Mouse (Mus musculus): ENCODE results near the gene Pnp2. TPM values are rescaled to one million over a fixed set of nuclear protein-coding genes. Genes with fewer than 3 reads are reported as not detected.

Pnp2 gene
- not detected in 2 replicates for polyA plus RNA-seq (2012; ENCODE audit: low replicate concordance)

GRCm38 (mm10) chr14:50955942-50956508 is at the start of gene Pnp2:
Pnp2 (plus strand) TSS chr14:50955992.

GRCm38 (mm10) chr14:50924281-50925064 is 31.3 kb upstream of the Pnp2 start, which contains the start of the genes Osgep and Apex1:
Osgep (minus strand) TSS chr14:50924893.
Apex1 (plus strand) TSS chr14:50924968.

DNA sequence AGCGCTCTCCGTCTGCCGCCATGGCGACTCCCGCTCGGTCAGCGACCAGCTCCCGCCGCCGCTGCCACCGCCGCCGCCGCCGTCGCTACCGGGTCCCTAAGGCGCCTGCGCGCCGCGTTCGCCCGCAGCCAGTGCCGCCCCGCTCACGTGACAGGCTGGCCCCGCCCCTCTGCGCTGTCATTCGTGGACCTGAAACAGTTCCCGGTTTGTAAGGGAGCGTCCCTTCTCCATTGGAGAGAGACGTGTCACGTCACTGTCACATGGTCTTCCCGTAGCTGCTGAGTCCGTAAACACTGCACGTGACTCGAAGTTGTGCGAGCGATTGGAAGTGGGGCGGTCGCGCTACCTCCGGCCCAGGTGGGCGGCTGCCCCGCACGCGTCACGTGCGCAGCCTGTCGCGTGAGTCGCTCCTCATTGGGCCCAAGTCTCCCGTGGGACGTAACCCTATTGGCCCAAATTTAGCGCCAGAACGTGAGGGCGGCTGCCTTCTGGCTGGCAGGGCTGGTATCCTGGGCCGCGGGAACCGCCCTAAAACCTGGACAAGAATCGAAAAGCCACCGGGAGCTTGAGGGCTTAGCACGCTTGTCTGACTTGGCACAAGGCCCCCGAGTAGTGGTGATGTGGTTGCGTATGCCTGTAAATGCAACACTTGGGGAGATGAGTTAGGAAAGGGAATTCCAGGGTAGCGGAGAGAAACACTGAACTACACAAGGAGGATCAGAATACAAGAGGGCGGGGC is 24.9 kb upstream of the Pnp2 start, which contains the start of the genes Pip4p1 and Pnp:
Pip4p1 (minus strand) TSS at position 103 of the 739 bp plus-strand sequence.
Pnp (plus strand) TSS at position 329 of the 739 bp plus-strand sequence.

GRCm38 (mm10) chr14:50943932-50944667 is 11.7 kb upstream of the Pnp2 start, which contains the start of gene Gm49342:
Gm49342 (plus strand) TSS chr14:50944517.

DNA sequence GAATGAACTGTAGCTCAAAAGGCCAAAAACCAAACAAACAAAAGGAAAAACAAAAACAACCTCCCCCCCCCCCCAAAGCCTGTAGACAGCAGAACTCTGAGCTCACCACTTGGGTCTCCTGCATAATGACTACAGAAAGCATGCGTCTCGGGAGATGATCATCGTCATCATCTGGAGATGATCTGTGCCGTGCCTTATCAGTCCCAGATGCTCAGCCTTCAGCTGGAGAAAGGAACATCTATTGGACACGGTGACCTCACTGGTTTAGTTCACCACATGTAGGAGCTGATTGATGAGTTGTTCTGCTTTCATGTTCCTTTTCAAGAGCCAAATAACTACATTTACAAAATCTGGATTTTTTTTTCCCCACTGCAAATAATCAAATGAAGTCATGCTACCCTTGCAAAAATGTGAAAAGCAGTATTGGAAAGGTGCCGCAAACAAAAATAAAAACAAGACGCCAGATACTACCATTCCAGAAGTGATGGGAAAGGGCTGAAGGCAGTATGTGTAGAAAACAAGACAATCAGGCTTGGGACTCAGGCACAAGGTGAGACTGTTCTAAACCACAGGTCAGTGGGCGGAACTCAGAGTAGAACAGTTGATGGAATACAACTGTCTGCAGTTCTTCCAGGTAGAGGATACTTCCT is 51.5 kb downstream of the Pnp2 start, which contains the start of gene Rnase10:
Rnase10 (plus strand) TSS at position 600 of the 650 bp plus-strand sequence.

Other genes with a start within 250 kb of the Pnp2 start
- gene Olfr748, start 248.6 kb upstream of the Pnp2 start, polyA plus RNA-seq (2012; ENCODE audit: low replicate concordance): not detected in 2 replicates
- gene Olfr749, start 210.9 kb upstream of the Pnp2 start, polyA plus RNA-seq (2012; ENCODE audit: low replicate concordance): not detected in 2 replicates
- 2.2 and 32.8 TPM in 2 replicates for gene Ttc5, start 170.5 kb upstream of the Pnp2 start, polyA plus RNA-seq (2012; ENCODE audit: low replicate concordance)
- 0.11 and 3.0 TPM in 2 replicates for gene Ccnb1ip1, start 148.3 kb upstream of the Pnp2 start, polyA plus RNA-seq (2012; ENCODE audit: low replicate concordance)
- gene Parp2, start 148.2 kb upstream of the Pnp2 start, polyA plus RNA-seq (2012; ENCODE audit: low replicate concordance): 2.0 and 4.7 TPM in 2 replicates
- gene Tep1, start 85.4 kb upstream of the Pnp2 start, polyA plus RNA-seq (2012; ENCODE audit: low replicate concordance): 1.9 and 2.6 TPM in 2 replicates
- not detected in 2 replicates for gene Klhl33, start 58.5 kb upstream of the Pnp2 start, polyA plus RNA-seq (2012; ENCODE audit: low replicate concordance)
- gene Osgep, start 31.1 kb upstream of the Pnp2 start, polyA plus RNA-seq (2012; ENCODE audit: low replicate concordance): 20.4 and 43.1 TPM in 2 replicates
- gene Apex1, start 31.0 kb upstream of the Pnp2 start, polyA plus RNA-seq (2012; ENCODE audit: low replicate concordance): 33.0 and 38.4 TPM in 2 replicates
- 65.3 and 128 TPM in 2 replicates for gene Pip4p1, start 25.1 kb upstream of the Pnp2 start, polyA plus RNA-seq (2012; ENCODE audit: low replicate concordance)
- gene Pnp, start 24.9 kb upstream of the Pnp2 start, polyA plus RNA-seq (2012; ENCODE audit: low replicate concordance): 1.7 and 2.1 TPM in 2 replicates
- gene Gm49342, start 11.5 kb upstream of the Pnp2 start, polyA plus RNA-seq (2012; ENCODE audit: low replicate concordance): 1.3 TPM in 1 of 2 replicates, not detected in the other
- not detected in 2 replicates for gene Rnase10, start 51.8 kb downstream of the Pnp2 start, polyA plus RNA-seq (2012; ENCODE audit: low replicate concordance)
- not detected in 2 replicates for gene Rnase9, start 85.9 kb downstream of the Pnp2 start, polyA plus RNA-seq (2012; ENCODE audit: low replicate concordance)
- gene Rnase11, start 94.2 kb downstream of the Pnp2 start, polyA plus RNA-seq (2012; ENCODE audit: low replicate concordance): not detected in 2 replicates
- not detected in 2 replicates for gene Rnase12, start 101.7 kb downstream of the Pnp2 start, polyA plus RNA-seq (2012; ENCODE audit: low replicate concordance)
- gene Olfr750, start 118.4 kb downstream of the Pnp2 start, polyA plus RNA-seq (2012; ENCODE audit: low replicate concordance): not detected in 2 replicates
- 0.40 TPM in 1 of 2 replicates, not detected in the other for gene Rnase4, start 135.1 kb downstream of the Pnp2 start, polyA plus RNA-seq (2012; ENCODE audit: low replicate concordance)
- not detected in 2 replicates for gene Ang, start 135.2 kb downstream of the Pnp2 start, polyA plus RNA-seq (2012; ENCODE audit: low replicate concordance)
- gene Eddm3b, start 158.4 kb downstream of the Pnp2 start, polyA plus RNA-seq (2012; ENCODE audit: low replicate concordance): not detected in 2 replicates
- gene Rnase6, start 167.9 kb downstream of the Pnp2 start, polyA plus RNA-seq (2012; ENCODE audit: low replicate concordance): 0.55 and 2.7 TPM in 2 replicates
- gene Rnase1, start 190.8 kb downstream of the Pnp2 start, polyA plus RNA-seq (2012; ENCODE audit: low replicate concordance): not detected in 2 replicates
- not detected in 2 replicates for gene Rnase2b, start 206.3 kb downstream of the Pnp2 start, polyA plus RNA-seq (2012; ENCODE audit: low replicate concordance)
- gene Ang2, start 243.2 kb downstream of the Pnp2 start, polyA plus RNA-seq (2012; ENCODE audit: low replicate concordance): not detected in 2 replicates
- gene Ear14, start 247.4 kb downstream of the Pnp2 start, polyA plus RNA-seq (2012; ENCODE audit: low replicate concordance): not detected in 2 replicates